Mouse (Mus musculus): ENCODE measurements around the gene Vwa3b. TPM values are rescaled to one million over a fixed set of nuclear protein-coding genes. Genes with fewer than 3 reads are reported as not detected.
A peak's percentile ranks its signal among the peaks of the same experiment; 100 is the strongest.

Vwa3b gene
- total RNA-seq (2021) = 10 to 100 TPM; 54.9 to 56.1 TPM
- long read RNA-seq, experiment 1, partial matches to known transcripts = 5 of 18 reads
- long read RNA-seq, experiment 1, other reads (novel, unspliced or antisense) = 13 of 18 reads
- long read RNA-seq, experiment 2, partial matches to known transcripts = 9 of 23 reads
- long read RNA-seq, experiment 2, other reads (novel, unspliced or antisense) = 14 of 23 reads

GRCm38 (mm10) chr1:37025962-37026686, at the start of gene Vwa3b:
Gene Vwa3b (plus strand): TSS chr1:37026596.
- Histone ChIP-seq H3K4me3 (no peak within 1 kb of the TSS), H3K27ac (no peak within 1 kb of the TSS)
- no peak for DNase-seq
- no peak for TF ChIP-seq CTCF (IDR thresholded peaks at IDR 0.05)
- intact Hi-C loops (cut with DNase I) = no loop called here

GRCm38 (mm10) chr1:36976770-36977169, 49.6 kb upstream of the Vwa3b start:
- Histone ChIP-seq H3K27ac (no peak overlapping the region), H3K4me3 (no peak overlapping the region)
- DNase-seq = no peak
- TF ChIP-seq CTCF (IDR thresholded peaks at IDR 0.05) = no peak
- intact Hi-C loops (cut with DNase I) = no loop called here

GRCm38 (mm10) chr1:36982191-36982961, 44.0 kb upstream of the Vwa3b start:
- no peak for DNase-seq

GRCm38 (mm10) chr1:36983754-36984153, 42.6 kb upstream of the Vwa3b start:
- TF ChIP-seq CTCF (IDR thresholded peaks at IDR 0.05) = no peak
- intact Hi-C loops (cut with DNase I) = no loop called here

More at GRCm38 (mm10) chr1:36982191-36982961, 44.0 kb upstream of the Vwa3b start:
- TF ChIP-seq CTCF (IDR thresholded peaks at IDR 0.05) = no peak
- H3K27ac ChIP-seq = no peak overlapping the region
- H3K4me3 ChIP-seq = no peak overlapping the region
- intact Hi-C loops (cut with DNase I) = no loop called here

GRCm38 (mm10) chr1:36984406-36984805, 42.0 kb upstream of the Vwa3b start:
- no peak for DNase-seq
- intact Hi-C loops (cut with DNase I) = no loop called here

More at GRCm38 (mm10) chr1:36983754-36984153, 42.6 kb upstream of the Vwa3b start:
- DNase-seq = no peak
- H3K27ac ChIP-seq = no peak overlapping the region
- H3K4me3 ChIP-seq = no peak overlapping the region

GRCm38 (mm10) chr1:36985896-36986295, 40.5 kb upstream of the Vwa3b start:
- no peak for DNase-seq
- H3K4me3 ChIP-seq = no peak overlapping the region
- intact Hi-C loops (cut with DNase I) = no loop called here
- TF ChIP-seq CTCF (IDR thresholded peaks at IDR 0.05) = no peak
- no peak overlapping the region for H3K27ac ChIP-seq

More at GRCm38 (mm10) chr1:36984406-36984805, 42.0 kb upstream of the Vwa3b start:
- no peak for TF ChIP-seq CTCF (IDR thresholded peaks at IDR 0.05)
- Histone ChIP-seq H3K27ac (no peak overlapping the region), H3K4me3 (no peak overlapping the region)

GRCm38 (mm10) chr1:36986396-36987160, 39.8 kb upstream of the Vwa3b start:
- no peak for DNase-seq
- TF ChIP-seq CTCF (IDR thresholded peaks at IDR 0.05) = no peak
- H3K27ac ChIP-seq = no peak overlapping the region
- no peak overlapping the region for H3K4me3 ChIP-seq
- intact Hi-C loops (cut with DNase I) = no loop called here

- DNase-seq = no peak
- TF ChIP-seq CTCF (IDR thresholded peaks at IDR 0.05) = no peak
- Histone ChIP-seq H3K4me3 (no peak overlapping the region), H3K27ac (no peak overlapping the region)
- intact Hi-C loops (cut with DNase I) = no loop called here
These were observed 38.9 kb upstream of the Vwa3b start for GRCm38 (mm10) chr1:36987172-36988148.

- no peak for DNase-seq
- Histone ChIP-seq H3K27ac (no peak overlapping the region; the same call in 1 of the 2 replicates), H3K4me3 (no peak overlapping the region)
- intact Hi-C loops (cut with DNase I) = no loop called here
- TF ChIP-seq CTCF (IDR thresholded peaks at IDR 0.05) = no peak
These were observed 38.2 kb upstream of the Vwa3b start for GRCm38 (mm10) chr1:36988161-36988560.

GRCm38 (mm10) chr1:36988561-36988960, 37.8 kb upstream of the Vwa3b start:
- DNase-seq = no peak
- no peak overlapping the region for H3K4me3 ChIP-seq
- intact Hi-C loops (cut with DNase I) = no loop called here
- no peak for TF ChIP-seq CTCF (IDR thresholded peaks at IDR 0.05)
- peak overlapping the region; percentile 20; the same call in 1 of the 2 replicates for H3K27ac ChIP-seq

GRCm38 (mm10) chr1:36994296-36994695, 32.1 kb upstream of the Vwa3b start:
- DNase-seq = no peak
- Histone ChIP-seq H3K4me3 (no peak overlapping the region), H3K27ac (no peak overlapping the region; the same call in none of the 2 replicates)
- no peak for TF ChIP-seq CTCF (IDR thresholded peaks at IDR 0.05)
- intact Hi-C loops (cut with DNase I) = loop anchor here (5.0 kb wide), 1 partner anchor 123 kb away; no protein-coding TSS in a partner anchor
